Mouse (Mus musculus): ENCODE measurements around the gene Tdrd12.

- TF ChIP-seq POLR2A (IDR thresholded peaks at IDR 0.05; ENCODE audit: low read depth, low read length): no peak
- TF ChIP-seq CTCF (IDR thresholded peaks at IDR 0.05; ENCODE audit: extremely low read depth, insufficient read depth, insufficient read length, insufficient replicate concordance): no peak
Measured at GRCm38 (mm10) chr7:35447996-35448846, 89.3 kb downstream of the Tdrd12 start, which contains the start of gene Slc7a9.
